Mouse (Mus musculus): Measurements from ENCODE around the gene Accsl. TPM values are rescaled to one million over a fixed set of nuclear protein-coding genes. Genes with fewer than 3 reads are reported as not detected.

The Accsl gene
- polyA plus RNA-seq, 1 experiment from 2014 or later = 0.09 TPM

DNA sequence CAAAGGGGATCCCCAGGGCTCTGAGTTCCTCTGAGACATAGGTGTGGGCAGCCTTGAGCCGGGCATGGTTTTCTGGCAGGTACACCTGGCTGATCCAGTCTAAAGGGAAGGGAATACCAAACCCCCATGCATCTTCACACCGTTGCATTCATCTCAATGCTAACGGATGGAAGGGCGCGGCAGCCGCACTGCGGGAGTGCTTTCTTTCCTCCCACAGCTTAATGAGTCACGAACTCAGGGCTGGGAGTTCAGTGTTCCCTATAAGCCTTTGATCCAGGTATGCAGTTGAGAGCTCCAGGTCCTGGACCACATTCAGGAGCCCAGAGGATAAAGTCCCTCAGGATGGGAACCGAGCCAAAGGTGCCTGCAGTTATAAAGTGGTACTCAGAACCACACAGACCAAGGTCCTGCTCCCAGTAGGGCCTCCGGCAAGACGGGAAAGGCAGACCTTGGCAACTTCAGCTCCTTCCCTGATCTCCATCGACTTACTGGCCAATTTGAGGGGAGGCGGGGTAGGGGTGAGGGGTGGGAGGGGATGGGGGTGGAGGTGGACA lies 32.6 kb downstream of the Accsl start:
- Histone ChIP-seq H3K4me3 (no peak overlapping the region), H3K36me3 (peaks cover 62% of the 10 kb centered on the region), H3K27ac (no peak overlapping the region), H3K9ac (no peak overlapping the region), H3K27me3 (no peaks in the 10 kb centered on the region), H3K4me1 (no peaks in the 10 kb centered on the region), H3K9me3 (replicated peaks) (0 out of 2 replicates have a peak, but pooled peaks cover 3% of the 10 kb centered on the region), H3K4me2 (replicated peaks) (no peak overlapping the region)
- 72% methylated on average over 13 of the region's 13 CpGs for WGBS
- no peak for ATAC-seq (ENCODE audit: low FRiP score)

DNA sequence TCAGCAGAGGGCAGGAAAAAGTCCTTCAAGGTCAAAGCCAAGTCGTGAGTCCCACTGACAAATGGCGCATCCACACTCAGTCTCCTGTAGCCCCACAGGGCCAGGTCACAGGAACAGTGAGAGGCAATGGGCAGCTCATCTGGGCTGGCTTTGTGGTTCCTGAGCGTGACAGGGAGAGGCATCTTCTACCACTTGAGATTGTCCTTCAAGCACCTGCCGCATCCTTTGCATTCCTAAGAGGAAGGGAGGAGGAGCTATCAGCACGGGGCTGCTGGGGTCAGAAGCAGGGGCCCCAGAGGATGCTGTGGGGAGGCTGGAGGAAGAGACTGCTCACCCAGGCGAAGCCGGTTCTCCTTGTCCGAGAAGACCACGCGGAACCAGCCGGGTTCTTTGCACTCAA lies 33.4 kb downstream of the Accsl start:
- Histone ChIP-seq H3K4me1 (no peaks in the 10 kb centered on the region), H3K4me3 (no peak overlapping the region), H3K27ac (no peak overlapping the region), H3K4me2 (replicated peaks) (no peak overlapping the region), H3K9me3 (replicated peaks) (no peaks in the 10 kb centered on the region), H3K36me3 (peaks cover 54% of the 10 kb centered on the region), H3K9ac (no peak overlapping the region), H3K27me3 (no peaks in the 10 kb centered on the region)
- ATAC-seq (ENCODE audit: low FRiP score) = no peak
- WGBS = 87% methylated on average over 11 of the region's 11 CpGs

DNA sequence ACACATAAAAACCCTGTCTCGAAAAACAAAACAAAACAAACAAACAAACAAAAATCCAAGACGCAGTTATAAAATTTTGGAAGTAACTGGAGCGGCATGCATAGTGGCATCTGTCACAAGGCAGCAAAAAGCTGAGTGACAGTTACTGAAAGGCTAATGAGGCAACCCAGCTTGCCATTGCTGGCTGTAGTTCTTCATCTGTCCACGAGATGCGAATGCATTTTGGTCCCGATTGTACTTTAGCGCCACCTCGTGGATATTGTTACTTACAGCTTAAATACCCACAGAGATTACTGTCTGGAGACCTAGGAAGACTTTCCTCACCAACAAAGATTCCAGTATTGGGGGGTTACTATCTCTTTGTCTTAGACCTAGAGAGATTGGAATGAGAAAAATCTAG lies 45.4 kb downstream of the Accsl start:
- no peak overlapping the region for H3K9ac ChIP-seq
- H3K36me3 ChIP-seq = peaks cover 6% of the 10 kb centered on the region; the same call in 1 of the 2 replicates
- H3K4me2 ChIP-seq (replicated peaks) = no peak overlapping the region
- WGBS = 16% methylated on average over 8 of the region's 8 CpGs
- ATAC-seq (ENCODE audit: low FRiP score) = no peak
- no peaks in the 10 kb centered on the region for H3K9me3 ChIP-seq (replicated peaks)
- H3K4me3 ChIP-seq = no peak overlapping the region
- H3K27ac ChIP-seq = no peak overlapping the region
- no peaks in the 10 kb centered on the region for H3K27me3 ChIP-seq
- peaks cover 9% of the 10 kb centered on the region for H3K4me1 ChIP-seq

DNA sequence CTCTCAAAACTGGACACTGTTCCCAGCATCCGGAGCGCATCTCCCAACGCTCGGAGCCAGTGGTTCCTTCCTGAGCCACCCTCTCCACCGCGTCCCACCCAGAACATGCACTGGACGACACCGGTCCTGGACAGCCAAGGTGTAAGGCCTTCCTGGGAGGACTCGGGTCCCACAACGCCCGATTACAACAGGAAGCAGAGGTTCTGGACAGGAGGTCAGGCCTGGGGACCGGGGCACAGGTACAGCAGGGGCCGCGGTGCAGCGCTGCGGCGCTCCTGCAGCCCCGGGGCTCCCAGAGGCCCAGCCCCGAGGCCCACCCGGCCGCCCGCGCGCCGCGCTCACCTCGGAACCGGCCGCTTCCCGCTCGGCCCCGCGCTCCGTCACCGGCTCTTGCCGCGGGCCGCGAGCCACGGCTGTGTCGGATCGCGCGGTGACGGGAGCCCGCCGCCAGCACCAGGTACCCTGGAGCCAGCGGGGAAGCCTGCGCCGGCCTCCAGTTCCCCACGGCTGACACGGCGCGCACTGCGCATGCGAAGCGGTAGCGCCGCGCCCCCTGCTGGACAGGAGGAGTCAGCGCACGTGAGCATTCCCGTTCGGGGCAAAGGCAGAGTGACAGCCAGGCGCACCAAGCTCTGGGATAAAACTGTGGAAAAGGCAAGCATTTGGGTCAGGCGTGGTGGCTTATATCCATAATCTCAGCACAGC lies 46.8 kb downstream of the Accsl start, which contains the start of gene Ext2:
Ext2 (minus strand) TSS at position 524 of the 705 bp plus-strand sequence.
- H3K27ac ChIP-seq = 0 out of 2 replicates have a peak within 1 kb of the TSS, but pooled peaks have one; percentile 5
- no peaks in the 10 kb centered on the region for H3K27me3 ChIP-seq

DNA sequence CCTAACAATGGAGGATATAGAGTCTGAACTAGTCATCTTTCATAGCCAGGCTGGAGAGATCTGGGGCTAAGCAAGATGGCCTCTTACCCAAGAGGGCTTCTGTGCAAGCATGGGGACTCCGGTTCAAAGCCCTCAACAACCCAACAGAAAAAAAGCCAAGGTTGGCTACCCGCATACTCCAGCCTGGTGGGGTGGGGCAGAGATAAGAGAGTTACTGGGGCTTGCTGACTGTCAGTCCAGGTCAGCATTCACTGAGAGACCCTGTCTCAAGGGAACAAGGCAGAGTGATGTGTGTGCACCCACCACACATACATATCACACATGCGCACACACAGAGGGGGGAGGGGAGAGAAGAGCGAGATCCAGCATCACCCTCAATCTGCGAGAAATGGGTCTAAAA lies 51.2 kb downstream of the Accsl start:
- no peak overlapping the region for H3K9ac ChIP-seq
- H3K27me3 ChIP-seq = no peaks in the 10 kb centered on the region
- H3K36me3 ChIP-seq = peaks cover 14% of the 10 kb centered on the region
- ATAC-seq (ENCODE audit: low FRiP score) = no peak
- 96% methylated on average over 5 of the region's 5 CpGs for WGBS
- H3K4me2 ChIP-seq (replicated peaks) = no peak overlapping the region
- H3K4me1 ChIP-seq = peaks cover 9% of the 10 kb centered on the region
- no peak overlapping the region for H3K4me3 ChIP-seq
- no peaks in the 10 kb centered on the region for H3K9me3 ChIP-seq (replicated peaks)
- H3K27ac ChIP-seq = no peak overlapping the region

More for the DNA sequence above, 46.8 kb downstream of the Accsl start, which contains the start of gene Ext2:
- Histone ChIP-seq H3K4me2 (replicated peaks) (peak within 1 kb of the TSS; percentile 53), H3K9me3 (replicated peaks) (no peaks in the 10 kb centered on the region), H3K36me3 (peaks cover 6% of the 10 kb centered on the region; the same call in 1 of the 2 replicates), H3K9ac (peak within 1 kb of the TSS; percentile 95), H3K4me1 (peaks cover 9% of the 10 kb centered on the region), H3K4me3 (peak within 1 kb of the TSS; percentile 80)
- WGBS = under 1% methylated on average over 64 of the region's 66 CpGs
- peak; percentile 91 for ATAC-seq (ENCODE audit: low FRiP score)

DNA sequence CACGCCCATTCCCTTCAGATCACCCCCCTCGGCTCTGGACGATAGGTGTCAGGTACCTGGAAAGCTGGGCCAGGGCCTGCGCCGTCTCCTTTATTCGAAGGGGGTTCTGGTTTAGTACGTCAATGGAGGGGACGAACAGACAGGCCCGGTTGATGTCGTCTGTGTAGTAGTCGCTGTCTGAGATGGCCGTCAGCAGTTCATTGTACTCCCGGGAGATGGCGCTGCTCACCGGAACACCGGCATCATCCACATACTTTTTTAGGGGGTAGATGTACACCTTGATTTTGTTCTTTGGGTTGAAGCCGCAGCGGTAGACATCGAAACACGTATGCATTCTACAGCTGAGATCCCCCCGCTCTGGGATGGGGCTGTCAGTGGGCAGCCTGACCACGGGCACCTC lies 55.6 kb downstream of the Accsl start:
- Histone ChIP-seq H3K4me3 (no peak overlapping the region), H3K9ac (no peak overlapping the region), H3K4me1 (no peaks in the 10 kb centered on the region), H3K27ac (no peak overlapping the region), H3K27me3 (no peaks in the 10 kb centered on the region), H3K9me3 (replicated peaks) (no peaks in the 10 kb centered on the region), H3K4me2 (replicated peaks) (no peak overlapping the region), H3K36me3 (peaks cover 39% of the 10 kb centered on the region)
- no peak for ATAC-seq (ENCODE audit: low FRiP score)
- 94% methylated on average over 22 of the region's 22 CpGs for WGBS

DNA sequence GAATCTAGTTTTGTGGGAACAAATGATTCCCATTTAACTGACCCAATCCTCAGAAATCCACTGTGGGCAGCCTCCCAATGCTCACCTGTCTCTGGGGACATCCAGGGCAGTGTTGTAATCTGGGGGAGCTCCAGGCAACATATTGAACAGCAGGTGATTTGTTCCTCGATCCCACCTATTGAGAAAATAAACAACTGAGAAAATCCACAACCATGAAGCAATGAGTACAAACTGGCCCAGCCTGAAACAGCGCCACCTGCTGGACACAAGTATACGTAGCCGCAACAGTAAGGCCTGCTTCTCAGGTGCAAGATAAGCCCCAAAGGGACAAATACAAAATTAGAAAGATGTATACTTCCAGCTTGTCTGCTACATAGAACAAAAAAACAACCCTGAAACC lies 57.1 kb downstream of the Accsl start:
- Histone ChIP-seq H3K4me1 (no peaks in the 10 kb centered on the region), H3K9me3 (replicated peaks) (no peaks in the 10 kb centered on the region), H3K4me3 (no peak overlapping the region), H3K9ac (no peak overlapping the region), H3K27me3 (no peaks in the 10 kb centered on the region), H3K27ac (no peak overlapping the region), H3K4me2 (replicated peaks) (no peak overlapping the region), H3K36me3 (peaks cover 49% of the 10 kb centered on the region)
- 37% methylated on average over 4 of the region's 4 CpGs for WGBS
- ATAC-seq (ENCODE audit: low FRiP score) = no peak

DNA sequence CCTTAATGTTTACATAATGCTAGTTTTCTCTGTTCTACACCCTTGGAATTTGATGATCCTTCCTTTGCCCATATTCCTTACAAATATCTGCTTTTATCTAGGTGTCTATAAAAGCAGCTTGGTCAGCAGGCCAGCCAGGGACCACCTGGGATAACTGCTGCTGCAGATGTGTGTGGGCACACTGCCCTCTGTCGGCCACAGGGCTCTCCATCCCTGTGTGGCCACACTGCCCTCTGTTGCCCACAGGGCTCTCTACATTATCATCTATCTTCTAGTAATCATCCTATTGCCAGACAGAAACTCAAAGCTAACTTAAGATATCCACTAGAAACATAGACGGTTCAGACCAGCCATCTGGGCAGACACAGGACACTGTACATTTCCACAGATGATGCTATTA lies 59.0 kb downstream of the Accsl start:
- WGBS = 19% methylated on average over 2 of the region's 2 CpGs
- no peak overlapping the region for H3K4me3 ChIP-seq
- ATAC-seq (ENCODE audit: low FRiP score) = no peak
- no peak overlapping the region for H3K27ac ChIP-seq
- H3K9ac ChIP-seq = no peak overlapping the region
- H3K4me1 ChIP-seq = no peaks in the 10 kb centered on the region
- H3K36me3 ChIP-seq = peaks cover 65% of the 10 kb centered on the region
- H3K4me2 ChIP-seq (replicated peaks) = no peak overlapping the region
- H3K27me3 ChIP-seq = no peaks in the 10 kb centered on the region
- H3K9me3 ChIP-seq (replicated peaks) = no peaks in the 10 kb centered on the region

DNA sequence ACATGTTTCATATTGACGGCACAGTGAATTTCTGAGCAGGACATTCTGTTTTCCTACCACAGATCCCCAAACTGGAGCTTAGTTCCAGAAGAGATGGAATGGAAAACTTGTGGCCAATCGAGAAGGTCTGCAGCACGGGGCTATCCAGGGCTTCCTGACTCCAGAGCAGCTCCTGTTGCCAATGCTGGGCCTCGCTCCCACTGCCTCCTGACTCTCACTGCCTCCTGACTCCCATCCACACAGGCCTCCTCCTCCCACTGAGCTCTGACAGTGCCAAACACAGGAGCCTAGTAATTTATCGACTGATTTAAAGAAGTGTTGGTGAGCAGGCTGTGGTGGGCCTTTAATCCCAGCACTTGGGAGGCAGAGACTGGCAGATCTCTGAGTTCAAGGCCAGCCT lies 60.9 kb downstream of the Accsl start:
- H3K27me3 ChIP-seq = no peaks in the 10 kb centered on the region
- peaks cover 69% of the 10 kb centered on the region for H3K36me3 ChIP-seq
- no peak for ATAC-seq (ENCODE audit: low FRiP score)
- WGBS = 93% methylated on average over 5 of the region's 5 CpGs
- no peak overlapping the region for H3K4me3 ChIP-seq
- no peak overlapping the region for H3K9ac ChIP-seq
- no peak overlapping the region for H3K27ac ChIP-seq
- no peaks in the 10 kb centered on the region for H3K4me1 ChIP-seq
- no peak overlapping the region for H3K4me2 ChIP-seq (replicated peaks)
- H3K9me3 ChIP-seq (replicated peaks) = no peaks in the 10 kb centered on the region

DNA sequence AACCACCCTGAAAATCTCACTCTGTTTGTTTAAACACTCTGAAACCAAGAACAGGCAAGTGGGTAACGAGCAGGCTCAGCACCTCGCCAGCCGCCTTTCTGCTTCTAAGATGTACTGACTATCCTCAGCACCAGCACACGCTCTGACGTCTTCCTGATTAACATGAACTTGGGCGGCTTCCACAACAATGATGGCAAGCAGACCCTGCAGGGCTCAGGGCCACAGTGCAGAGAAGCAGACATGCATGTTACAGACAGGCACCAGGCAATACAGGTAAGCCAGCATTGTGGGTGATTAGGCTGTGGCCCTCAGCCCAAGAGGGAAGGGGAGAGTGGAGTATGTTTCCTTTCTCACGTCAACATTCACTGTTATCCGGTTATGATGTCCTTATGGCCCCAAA lies 61.5 kb downstream of the Accsl start:
- no peaks in the 10 kb centered on the region for H3K27me3 ChIP-seq
- no peak overlapping the region for H3K4me2 ChIP-seq (replicated peaks)
- H3K9me3 ChIP-seq (replicated peaks) = no peaks in the 10 kb centered on the region
- H3K36me3 ChIP-seq = peaks cover 68% of the 10 kb centered on the region
- no peaks in the 10 kb centered on the region for H3K4me1 ChIP-seq
- ATAC-seq (ENCODE audit: low FRiP score) = no peak
- H3K27ac ChIP-seq = no peak overlapping the region
- no peak overlapping the region for H3K4me3 ChIP-seq
- H3K9ac ChIP-seq = no peak overlapping the region
- WGBS = 81% methylated on average over 8 of the region's 8 CpGs

DNA sequence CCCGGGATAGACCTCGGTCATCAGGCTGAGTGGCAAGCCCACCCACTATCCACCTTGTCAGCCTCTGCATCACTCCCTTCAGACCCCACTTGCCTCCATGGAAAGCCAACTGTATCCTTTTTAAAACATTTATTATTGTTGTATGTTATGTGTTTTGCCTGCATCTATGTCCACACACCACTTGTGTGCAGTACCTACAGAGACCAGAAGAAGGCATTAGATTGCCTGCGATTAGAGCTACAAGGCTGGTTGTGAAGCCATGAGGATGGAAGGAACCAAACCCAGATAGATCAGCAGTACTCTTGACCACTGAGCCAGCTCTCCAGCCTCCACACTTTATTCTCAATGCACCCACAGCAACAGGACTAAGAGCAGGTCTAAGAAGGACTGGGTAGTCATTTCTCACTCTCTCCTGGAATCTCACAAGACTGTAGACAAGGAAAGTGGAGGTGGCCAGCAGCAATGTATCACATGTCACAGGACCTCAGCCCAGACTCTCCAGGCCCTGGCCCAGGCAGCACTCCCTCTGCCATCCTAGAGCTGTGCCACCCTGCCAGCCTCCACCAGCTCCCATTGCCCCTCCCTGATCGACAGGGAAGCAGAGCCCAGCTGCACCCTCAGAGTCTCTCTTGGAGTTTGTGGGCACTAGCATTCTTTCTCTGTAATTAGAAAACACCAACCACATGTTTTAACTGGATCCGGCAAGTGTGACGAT lies 62.3 kb downstream of the Accsl start:
- peaks cover 66% of the 10 kb centered on the region for H3K36me3 ChIP-seq
- WGBS = 94% methylated on average over 6 of the region's 6 CpGs

DNA sequence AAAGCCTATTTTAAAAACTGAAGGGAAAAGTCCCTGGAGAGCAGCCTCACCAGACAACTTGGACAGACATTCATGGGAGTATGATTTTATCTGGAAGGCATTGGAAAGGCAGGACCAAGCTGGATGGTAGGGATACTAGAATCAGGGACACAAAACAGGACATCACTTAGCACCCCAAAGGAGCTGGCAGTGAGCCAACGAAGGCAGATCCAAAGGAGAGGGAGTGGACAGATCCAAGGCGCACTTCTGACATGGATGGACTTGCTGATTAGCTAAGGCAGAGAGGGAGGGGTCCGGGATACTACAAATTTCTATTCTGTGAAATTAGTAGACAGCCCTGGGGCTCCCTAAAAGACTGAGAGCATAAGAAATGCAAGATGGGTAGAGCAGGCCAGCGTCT lies 63.4 kb downstream of the Accsl start:
- H3K36me3 ChIP-seq = peaks cover 58% of the 10 kb centered on the region

More for the DNA sequence above, 62.3 kb downstream of the Accsl start:
- Histone ChIP-seq H3K4me1 (no peaks in the 10 kb centered on the region), H3K4me3 (no peak overlapping the region), H3K4me2 (replicated peaks) (no peak overlapping the region), H3K9me3 (replicated peaks) (no peaks in the 10 kb centered on the region), H3K27me3 (no peaks in the 10 kb centered on the region), H3K27ac (no peak overlapping the region), H3K9ac (no peak overlapping the region)
- ATAC-seq (ENCODE audit: low FRiP score) = no peak

More for the DNA sequence above, 63.4 kb downstream of the Accsl start:
- Histone ChIP-seq H3K27ac (no peak overlapping the region), H3K4me3 (no peak overlapping the region), H3K9ac (no peak overlapping the region), H3K9me3 (replicated peaks) (no peaks in the 10 kb centered on the region), H3K27me3 (no peaks in the 10 kb centered on the region), H3K4me1 (no peaks in the 10 kb centered on the region), H3K4me2 (replicated peaks) (no peak overlapping the region)
- ATAC-seq (ENCODE audit: low FRiP score) = no peak
- 95% methylated on average over 4 of the region's 4 CpGs for WGBS

Measured in hindbrain, embryonic 12.5 days (tissue).